Mouse (Mus musculus) cerebellum, postnatal 10 days (tissue): ENCODE measurements around the gene Zfp462.
"Not testable (repeated sequence)": the region's sequence is repeated elsewhere in the genome, so short reads cannot be mapped to it uniquely, and the experiment has no call there.

Source experiments
- DNase-seq, 2 experiments: peaks; one replicate each; pipeline ENCODE4 v3.0.0; 2021; ENCODE audit warnings: mixed read lengths in 2 of 2

The Zfp462 gene

GRCm38 (mm10) chr4:54944921-54945430 is at the start of gene Zfp462:
Gene Zfp462, plus strand, starts transcription at chr4:54945048.
- peak; percentile 61 to 69 for DNase-seq

GRCm38 (mm10) chr4:54896017-54896416 is 48.8 kb upstream of the Zfp462 start:
- no peak for DNase-seq

DNA sequence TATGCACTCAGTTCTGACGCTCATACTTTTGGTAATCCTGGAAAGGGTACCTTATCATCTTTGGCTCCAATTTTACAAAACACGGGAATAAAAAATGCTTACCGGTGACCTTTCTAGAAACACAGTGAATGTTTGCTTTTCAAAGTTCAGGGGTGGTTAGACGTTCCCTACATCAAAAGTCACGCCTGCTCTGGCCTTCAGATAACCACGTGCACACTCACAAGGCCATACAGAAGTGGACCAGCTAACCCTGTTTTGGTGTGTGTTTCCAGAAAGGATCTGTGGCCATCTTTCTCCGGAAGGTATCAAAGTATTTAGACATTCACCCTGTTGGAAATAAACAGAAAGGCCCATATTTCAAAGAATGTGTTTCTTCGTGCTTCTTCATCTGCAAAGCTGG is 40.2 kb upstream of the Zfp462 start:
- DNase-seq: no peak

DNA sequence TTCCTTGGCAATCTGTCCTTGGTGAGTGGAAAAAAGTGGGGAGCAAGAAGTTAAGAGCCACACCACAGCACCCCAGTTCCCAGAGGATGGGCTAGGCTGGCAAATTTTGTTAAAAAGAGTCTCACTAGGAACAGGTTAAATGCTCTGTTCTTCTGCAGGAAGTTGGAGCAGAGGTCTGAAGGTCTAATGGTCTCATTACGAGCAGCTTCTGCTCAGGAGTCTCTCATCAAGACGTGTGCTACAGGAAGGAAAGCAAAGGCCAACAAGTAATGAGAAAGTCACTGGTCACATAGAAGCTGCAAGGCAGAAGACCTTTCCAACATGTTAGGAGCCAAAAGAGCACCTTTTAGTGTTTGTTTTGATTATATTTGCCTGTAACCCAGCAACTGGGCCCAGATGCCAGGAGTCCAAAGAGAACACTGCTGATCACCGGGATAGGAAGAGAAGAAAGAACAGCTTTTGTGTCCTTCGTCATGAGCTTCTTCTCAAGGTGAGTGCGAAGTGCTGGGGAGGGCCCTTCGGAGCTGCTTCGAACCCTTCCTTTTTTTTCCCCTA is 39.4 kb upstream of the Zfp462 start:
- DNase-seq: no peak

DNA sequence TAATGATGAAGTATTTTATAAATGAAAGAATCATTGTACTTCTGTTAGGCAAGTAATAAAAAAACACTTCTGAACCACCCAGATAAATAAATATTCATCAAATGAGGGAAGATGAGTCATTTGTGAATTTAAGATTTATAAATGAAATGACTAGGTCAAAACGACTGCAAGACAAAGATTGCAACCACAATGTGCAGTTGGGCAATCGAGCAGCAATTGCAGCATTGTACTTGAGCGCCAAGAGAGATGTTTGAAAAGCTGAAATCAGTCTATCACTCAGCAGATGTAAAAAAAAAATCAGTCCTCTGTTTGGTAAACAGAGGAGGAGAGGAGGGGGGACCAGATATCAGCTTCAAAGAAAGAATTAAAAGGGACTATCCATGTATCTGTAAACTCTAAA is 34.5 kb upstream of the Zfp462 start:
- DNase-seq: no peak

GRCm38 (mm10) chr4:54918276-54918675 is 26.6 kb upstream of the Zfp462 start:
- no peak for DNase-seq

GRCm38 (mm10) chr4:54923386-54923785 is 21.5 kb upstream of the Zfp462 start:
- DNase-seq: no peak

GRCm38 (mm10) chr4:54924306-54924705 is 20.5 kb upstream of the Zfp462 start:
- no peak for DNase-seq

- not testable (repeated sequence) for DNase-seq
Observed at GRCm38 (mm10) chr4:54926456-54926855, 18.4 kb upstream of the Zfp462 start.

DNA sequence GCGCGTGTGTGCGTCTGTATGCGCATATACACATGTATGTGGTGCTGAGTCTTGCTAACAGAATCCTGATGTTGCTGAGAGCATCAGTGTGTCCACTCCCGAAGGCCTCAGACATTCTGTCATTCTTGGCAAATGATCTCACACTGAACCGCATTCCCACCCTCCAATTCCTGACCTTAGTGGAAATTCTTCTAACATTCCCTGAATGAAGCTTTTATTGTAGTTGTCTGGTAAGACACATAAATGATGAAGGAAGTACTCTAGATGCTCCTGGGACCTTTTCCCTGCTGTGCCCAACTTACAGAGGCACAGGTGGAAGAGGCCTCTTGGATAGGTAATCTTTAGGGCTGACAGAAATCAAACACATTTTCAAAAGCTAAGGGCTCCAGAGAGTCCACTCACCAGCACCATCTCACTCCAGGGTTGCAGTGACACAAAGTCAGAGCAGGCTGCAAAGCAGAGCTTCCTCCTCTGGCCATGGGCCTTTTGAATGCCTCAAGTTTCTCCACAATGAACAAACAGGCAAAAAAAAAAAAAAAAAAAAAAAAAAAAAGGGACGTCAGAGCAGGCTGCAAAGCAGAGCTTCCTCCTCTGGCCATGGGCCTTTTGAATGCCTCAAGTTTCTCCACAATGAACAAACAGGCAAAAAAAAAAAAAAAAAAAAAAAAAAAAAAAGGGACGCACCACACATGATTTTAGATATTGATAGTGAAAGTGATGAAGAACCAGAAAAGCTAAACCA is 17.4 kb upstream of the Zfp462 start:
- DNase-seq: not testable (repeated sequence)

DNA sequence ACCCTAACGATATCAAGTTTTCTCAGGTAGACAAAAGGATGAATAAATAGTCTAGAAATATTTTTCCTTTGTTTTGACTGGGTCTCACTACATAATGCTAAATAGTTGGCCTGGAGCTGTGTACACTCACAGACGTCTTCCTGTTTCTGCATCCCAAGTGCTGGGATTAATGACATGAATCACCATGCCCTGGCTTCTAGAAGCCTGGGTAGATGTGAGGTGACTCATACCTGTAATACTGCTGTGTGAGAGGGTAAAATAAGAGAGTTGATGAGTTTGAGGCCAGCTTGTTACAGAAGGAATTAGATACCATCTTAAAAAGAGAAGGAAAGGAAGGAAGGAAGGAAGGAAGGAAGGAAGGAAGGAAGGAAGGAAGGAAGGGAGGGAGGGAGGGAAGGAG is 15.2 kb upstream of the Zfp462 start:
- no peak for DNase-seq

- no peak for DNase-seq
Observed at GRCm38 (mm10) chr4:54932668-54933067, 12.2 kb upstream of the Zfp462 start.

- no peak for DNase-seq
Observed at GRCm38 (mm10) chr4:54937161-54937560, 7.7 kb upstream of the Zfp462 start.

DNA sequence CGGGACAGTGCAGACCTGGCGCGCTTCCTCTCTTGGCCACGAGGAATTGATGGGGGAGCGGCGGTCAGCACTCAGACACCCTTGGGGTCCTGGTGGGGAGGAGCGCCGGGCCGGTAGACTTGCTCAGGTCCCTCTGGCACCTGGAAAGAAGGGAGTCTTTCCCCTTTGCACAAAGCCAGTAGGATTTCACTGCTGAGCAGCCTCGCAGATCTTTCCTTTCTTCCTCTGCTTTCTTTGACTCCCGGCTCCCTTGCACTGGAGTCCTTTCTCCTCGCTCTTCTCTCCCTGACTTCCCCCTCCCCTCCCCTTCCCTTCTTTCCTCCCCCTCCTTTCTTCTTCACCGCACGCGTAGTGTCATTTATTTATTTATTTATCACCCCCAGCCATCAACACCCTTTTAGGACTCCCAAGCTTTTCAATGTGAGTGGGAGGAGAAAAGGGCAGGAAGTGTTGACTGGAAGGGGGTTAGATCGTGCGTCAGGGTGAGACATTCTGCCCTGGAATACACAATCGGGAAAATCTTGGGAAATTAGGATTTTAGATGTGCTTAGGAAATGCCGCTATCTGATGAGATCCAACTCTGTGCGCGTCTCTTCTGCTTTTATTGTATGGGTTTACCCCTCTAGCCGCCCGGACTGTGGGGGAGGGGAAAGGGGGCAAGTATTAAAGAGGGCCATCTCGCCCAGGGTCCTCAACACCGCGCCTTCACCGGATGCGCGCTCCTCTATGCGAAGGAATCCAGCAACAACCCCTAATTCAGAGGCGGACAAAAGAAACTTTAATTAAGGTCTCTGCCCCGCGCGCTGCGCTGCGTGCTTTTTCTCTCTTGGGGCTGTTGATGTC is 976 bp downstream of the Zfp462 start:
- DNase-seq: peak; percentile 61 to 64

DNA sequence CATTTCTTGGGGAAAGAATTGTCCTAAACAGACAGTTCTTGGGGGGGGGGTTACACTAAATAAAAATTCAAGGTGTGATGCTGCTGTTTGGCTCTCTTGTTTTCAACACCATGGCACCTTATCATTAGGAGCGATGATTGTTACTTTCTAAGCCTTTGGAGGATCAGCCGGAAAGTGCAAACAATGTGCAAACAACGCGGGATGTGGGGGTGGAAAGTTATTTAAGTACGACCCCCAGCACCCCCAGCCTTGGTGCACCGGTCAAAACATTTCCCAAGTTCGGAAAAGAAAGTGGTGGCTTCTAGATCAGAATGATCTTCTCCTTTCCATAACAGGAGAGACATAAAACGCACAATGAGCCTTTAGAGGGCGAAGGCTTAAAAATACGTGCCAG is 1.8 kb downstream of the Zfp462 start:
- DNase-seq: no peak

DNA sequence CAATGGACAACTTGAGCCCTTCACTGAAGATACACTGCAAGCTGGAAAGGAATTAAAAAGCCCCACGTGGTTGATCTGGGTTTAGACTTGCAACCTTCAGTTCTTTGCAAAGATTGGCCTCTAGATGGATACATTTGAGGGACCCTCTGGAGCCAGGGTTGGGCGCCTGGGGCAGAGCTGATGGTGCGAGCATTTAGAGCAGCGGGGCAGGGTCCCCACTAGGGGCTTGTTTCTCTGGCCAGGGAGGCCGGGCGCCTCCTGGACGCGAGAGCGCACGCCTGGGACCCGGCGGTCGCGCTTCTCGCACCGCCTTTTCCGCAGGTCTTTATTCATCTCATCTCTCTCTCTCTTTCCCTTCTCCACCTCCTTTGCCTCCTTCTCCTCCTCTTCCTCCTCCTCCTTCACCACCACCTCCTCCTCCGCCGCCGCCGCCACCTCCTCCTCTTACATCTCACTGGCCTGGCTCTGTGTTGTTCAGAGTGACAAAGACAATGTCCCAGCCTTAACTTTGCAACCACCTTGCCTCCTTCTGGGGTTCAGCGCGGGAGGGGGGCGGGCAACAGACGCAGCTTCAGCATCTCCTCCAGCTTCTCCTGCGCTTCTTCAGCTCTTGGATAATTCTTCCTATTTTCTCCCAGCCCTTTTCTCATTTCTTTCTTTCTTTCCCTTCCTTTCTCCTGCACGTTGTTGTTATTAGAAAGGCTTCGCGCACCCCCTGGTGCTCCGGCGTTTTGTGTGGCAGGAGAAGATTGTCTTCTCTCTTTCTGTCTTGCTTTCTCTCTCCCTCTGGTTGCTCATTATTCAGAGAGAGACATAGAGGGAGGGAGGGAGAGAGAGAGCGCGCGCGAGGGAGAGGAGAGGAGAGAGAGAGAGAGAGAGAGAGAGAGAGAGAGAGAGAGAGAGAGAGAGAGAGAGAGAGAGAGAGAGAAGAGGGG is 2.5 kb downstream of the Zfp462 start:
- DNase-seq: peak; percentile 70 to 74

GRCm38 (mm10) chr4:54947991-54948615 is 3.3 kb downstream of the Zfp462 start:
- peak; percentile 78 to 80 for DNase-seq

DNA sequence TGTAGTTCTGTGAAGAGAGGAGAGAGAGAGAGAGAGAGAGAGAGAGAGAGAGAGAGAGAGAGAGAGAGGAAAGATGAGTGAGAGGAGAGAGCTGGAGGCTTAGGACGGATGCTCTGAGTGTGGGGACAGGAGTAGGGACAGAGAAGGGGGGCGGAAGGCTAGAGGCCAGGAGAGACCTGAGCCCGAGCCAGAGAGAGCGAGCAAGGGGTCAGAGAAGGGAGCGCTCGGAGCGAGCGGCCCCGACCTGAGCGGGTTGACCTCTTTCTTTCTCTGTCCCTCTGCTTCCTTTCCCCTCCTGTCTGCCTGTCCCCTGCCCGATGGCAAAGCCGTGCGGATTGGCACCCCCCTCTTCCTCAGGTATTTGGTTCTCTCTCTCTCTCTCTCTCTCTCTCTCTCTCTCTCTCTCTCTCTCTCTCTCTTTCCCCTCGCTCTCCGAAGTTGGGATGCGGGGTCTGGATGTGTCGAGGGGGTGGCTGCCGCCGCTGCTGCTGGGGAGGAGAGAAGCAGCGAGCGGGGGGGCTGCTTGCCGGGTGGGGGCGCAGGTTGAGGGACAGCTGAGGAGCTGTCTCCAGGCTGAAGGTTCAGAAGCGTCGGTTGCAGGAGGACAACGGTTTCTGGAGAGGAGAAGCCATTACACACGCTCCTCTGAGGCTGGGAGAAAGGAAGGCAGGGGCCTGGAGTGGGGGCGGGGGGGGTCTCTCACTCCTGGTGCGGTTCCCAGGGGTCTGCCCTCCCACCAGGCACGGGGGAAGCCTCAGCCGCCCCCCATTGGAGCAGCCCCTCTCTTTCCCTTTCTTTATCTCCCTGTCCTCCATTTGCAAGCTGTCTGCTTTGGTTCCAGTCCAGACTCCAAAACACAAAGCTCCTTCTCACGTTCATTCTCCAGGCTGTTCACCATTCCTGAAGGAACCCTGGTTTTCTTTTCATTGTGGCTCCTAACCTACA is 4.0 kb downstream of the Zfp462 start:
- peak; percentile 84 to 85 for DNase-seq

GRCm38 (mm10) chr4:54949561-54949940 is 4.7 kb downstream of the Zfp462 start:
- peak; percentile 71 to 72 for DNase-seq

- DNase-seq: peak in 1 of 2 experiments; percentile 14
Observed at GRCm38 (mm10) chr4:54950136-54950535, 5.3 kb downstream of the Zfp462 start.

DNA sequence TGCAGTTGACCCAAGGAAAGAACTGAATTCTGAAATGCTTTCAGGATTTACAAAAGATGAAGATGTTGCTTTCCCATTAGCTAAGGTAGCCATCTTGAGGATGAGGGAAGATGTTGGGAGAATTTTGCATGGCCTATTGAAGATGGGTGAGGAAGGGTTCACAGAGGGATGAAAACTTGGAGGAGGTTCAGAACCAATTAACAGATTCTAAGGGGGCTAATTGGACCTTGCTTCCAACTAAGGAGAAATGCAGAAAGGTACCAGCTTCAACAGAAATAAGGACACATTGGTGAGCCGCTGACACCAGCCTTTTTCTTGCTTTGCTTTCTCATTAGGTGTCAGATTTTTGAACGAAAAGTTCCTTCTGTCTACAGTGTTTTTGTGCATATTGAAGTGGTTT is 6.0 kb downstream of the Zfp462 start:
- DNase-seq: peak in 1 of 2 experiments; percentile 11
